Mouse (Mus musculus) heart, embryonic 14.5 days (tissue): Measurements from ENCODE around the gene Gpr157. TPM values are rescaled to one million over a fixed set of nuclear protein-coding genes. Genes with fewer than 3 reads are reported as not detected.

Experiments
- ATAC-seq: fragments of 200-750 bp; cut with Nextera tagmentation; 2 replicates; pipeline ENCODE4 v1.8.0; 2017; ENCODE audit warnings: low read depth, moderate TSS enrichment; ENCODE audit not compliant: insufficient number of reproducible peaks, insufficient read depth, low FRiP score
- H3K27ac ChIP-seq, 2 experiments: fragments of 200-500 bp in 1 of 2; fragments of 300-500 bp in 1 of 2; sonication (generic) in 1 of 2; replicated peaks in 1 of 2; 2 replicates each; pipeline ENCODE4 v1.5.1; 2012 to 2014; ENCODE audit warnings: low read depth in 2 of 2, low read length in 2 of 2, control low read depth in 1 of 2, mild to moderate bottlenecking in 1 of 2, mixed read lengths in 1 of 2; ENCODE audit not compliant: control insufficient read depth in 1 of 2, insufficient read depth in 1 of 2
- H3K27me3 ChIP-seq: fragments of 300-500 bp; sonication (generic); 2 replicates; pipeline ENCODE4 v1.6.1; 2014; ENCODE audit warnings: mild to moderate bottlenecking, low read length, control low read depth; ENCODE audit not compliant: control insufficient read depth, insufficient read depth
- H3K36me3 ChIP-seq: fragments of 300-500 bp; sonication (generic); 2 replicates; pipeline ENCODE4 v1.6.1; 2014; ENCODE audit warnings: mild to moderate bottlenecking, control low read depth, low read length, mixed read lengths; ENCODE audit not compliant: control insufficient read depth, insufficient read depth
- H3K4me1 ChIP-seq, 2 experiments: fragments of 200-500 bp in 1 of 2; fragments of 300-500 bp in 1 of 2; sonication (generic) in 1 of 2; 2 replicates each; pipeline ENCODE4 v1.6.1; 2012 to 2014; ENCODE audit warnings: low read length in 2 of 2, control low read depth in 1 of 2, mixed read lengths in 1 of 2; ENCODE audit not compliant: control insufficient read depth in 2 of 2, insufficient read depth in 2 of 2
- H3K4me2 ChIP-seq: fragments of 300-500 bp; sonication (generic); 2 replicates; pipeline ENCODE4 v1.6.1; 2014; ENCODE audit warnings: mild to moderate bottlenecking, low read length
- H3K4me3 ChIP-seq, 2 experiments: fragments of 200-500 bp in 1 of 2; fragments of 300-500 bp in 1 of 2; sonication (generic) in 1 of 2; 2 replicates each; pipeline ENCODE4 v1.5.1; 2012 to 2014; ENCODE audit warnings: low read length in 2 of 2, mild to moderate bottlenecking in 2 of 2, control low read depth in 1 of 2, low read depth in 1 of 2, moderate library complexity in 1 of 2; ENCODE audit not compliant: control insufficient read depth in 1 of 2, insufficient read depth in 1 of 2
- H3K9ac ChIP-seq: fragments of 300-500 bp; sonication (generic); 2 replicates; pipeline ENCODE4 v1.6.1; 2014; ENCODE audit warnings: mild to moderate bottlenecking, low read length
- H3K9me3 ChIP-seq: fragments of 300-500 bp; sonication (generic); 2 replicates; pipeline ENCODE4 v1.6.1; 2016; ENCODE audit warnings: low read length, control low read depth; ENCODE audit not compliant: control insufficient read depth
- WGBS: fragments of 180-500 bp; shearing (Covaris S2); extraction: QIAGEN DNeasy Blood & Tissue Kit; methylation state at CpG from one replicate; pipeline ENCODE4 v1.1.7; 2014; 5-methylcytosine and 5-hydroxymethylcytosine counted together
- polyA plus RNA-seq: library from polyadenylated mRNA; unstranded; fragments of >200 nt; fragmentation: Nextera tagmentation; extraction: Ambion mirVana; gene quantifications from 2 replicates; pipeline ENCODE4 v1.2.1, GENCODE M21; 2014

Gene Gpr157
- polyA plus RNA-seq, 1 experiment from 2014 or later = 2.2 TPM

GRCm38 (mm10) chr4:150085366-150085765, 1.8 kb upstream of the Gpr157 start:
- Histone ChIP-seq H3K9me3 (no peaks in the 10 kb centered on the region), H3K4me2 (no peak overlapping the region), H3K4me1 (peaks cover 8 to 16% of the 10 kb centered on the region in 2 experiments), H3K4me3 (no peak overlapping the region), H3K36me3 (no peaks in the 10 kb centered on the region), H3K27me3 (no peaks in the 10 kb centered on the region), H3K9ac (no peak overlapping the region), H3K27ac (no peak overlapping the region)
- 69% methylated on average over 4 of the region's 4 CpGs for WGBS
- ATAC-seq = no peak

DNA sequence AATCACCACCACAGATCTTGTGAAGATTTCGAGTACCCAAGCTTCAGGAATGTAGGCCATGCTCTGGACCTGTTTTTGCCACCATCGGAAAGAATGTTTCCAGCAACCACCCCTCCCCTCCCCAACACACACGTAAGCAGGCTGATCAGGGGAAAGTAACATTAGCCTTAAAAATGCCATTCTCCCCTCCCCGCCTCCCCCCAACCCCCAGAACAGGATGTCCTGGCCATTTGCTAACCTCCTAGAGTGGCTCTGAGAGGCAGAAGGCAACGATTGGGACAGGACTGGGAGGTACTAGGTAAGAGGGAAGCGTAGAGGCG, 364 bp upstream of the Gpr157 start:
- 1% methylated on average over 7 of the region's 7 CpGs for WGBS
- H3K36me3 ChIP-seq = no peaks in the 10 kb centered on the region; the same call in 1 of the 2 replicates
- H3K27me3 ChIP-seq = no peaks in the 10 kb centered on the region
- peak overlapping the region; percentile 23 to 67; a peak in 2 of 4 replicates for H3K27ac ChIP-seq
- H3K4me3 ChIP-seq = peak overlapping the region; percentile 24 to 66
- H3K4me1 ChIP-seq = peaks cover 15 to 27% of the 10 kb centered on the region in 2 experiments
- no peak overlapping the region for H3K9ac ChIP-seq
- no peak for ATAC-seq
- H3K4me2 ChIP-seq = peak overlapping the region; percentile 96
- H3K9me3 ChIP-seq = no peaks in the 10 kb centered on the region

- H3K4me1 ChIP-seq = peaks cover 17 to 30% of the 10 kb centered on the region in 2 experiments
- H3K27ac ChIP-seq = peak overlapping the region; percentile 71 to 87
- no peaks in the 10 kb centered on the region for H3K27me3 ChIP-seq
- H3K9me3 ChIP-seq = no peaks in the 10 kb centered on the region
- ATAC-seq = no peak
- no peaks in the 10 kb centered on the region; the same call in 1 of the 2 replicates for H3K36me3 ChIP-seq
- peak overlapping the region; percentile 66 to 71 for H3K4me3 ChIP-seq
- 13% methylated on average over 29 of the region's 29 CpGs for WGBS
- H3K9ac ChIP-seq = peak overlapping the region; percentile 85
- H3K4me2 ChIP-seq = peak overlapping the region; percentile 96
These were observed 845 bp downstream of the Gpr157 start for GRCm38 (mm10) chr4:150087890-150088530.

- ATAC-seq = no peak
- Histone ChIP-seq H3K27me3 (no peaks in the 10 kb centered on the region), H3K4me2 (peak overlapping the region; percentile 96), H3K9ac (peak overlapping the region; percentile 18; the same call in 1 of the 2 replicates), H3K4me1 (peaks cover 21 to 36% of the 10 kb centered on the region in 2 experiments), H3K4me3 (peak overlapping the region; percentile 17 to 66; a peak in 3 of 4 replicates), H3K9me3 (no peaks in the 10 kb centered on the region), H3K27ac (peak overlapping the region; percentile 48 to 59; a peak in 3 of 4 replicates), H3K36me3 (no peaks in the 10 kb centered on the region; the same call in 1 of the 2 replicates)
- 25% methylated on average over 10 of the region's 10 CpGs for WGBS
These were observed 2.0 kb downstream of the Gpr157 start for GRCm38 (mm10) chr4:150089121-150089520.

DNA sequence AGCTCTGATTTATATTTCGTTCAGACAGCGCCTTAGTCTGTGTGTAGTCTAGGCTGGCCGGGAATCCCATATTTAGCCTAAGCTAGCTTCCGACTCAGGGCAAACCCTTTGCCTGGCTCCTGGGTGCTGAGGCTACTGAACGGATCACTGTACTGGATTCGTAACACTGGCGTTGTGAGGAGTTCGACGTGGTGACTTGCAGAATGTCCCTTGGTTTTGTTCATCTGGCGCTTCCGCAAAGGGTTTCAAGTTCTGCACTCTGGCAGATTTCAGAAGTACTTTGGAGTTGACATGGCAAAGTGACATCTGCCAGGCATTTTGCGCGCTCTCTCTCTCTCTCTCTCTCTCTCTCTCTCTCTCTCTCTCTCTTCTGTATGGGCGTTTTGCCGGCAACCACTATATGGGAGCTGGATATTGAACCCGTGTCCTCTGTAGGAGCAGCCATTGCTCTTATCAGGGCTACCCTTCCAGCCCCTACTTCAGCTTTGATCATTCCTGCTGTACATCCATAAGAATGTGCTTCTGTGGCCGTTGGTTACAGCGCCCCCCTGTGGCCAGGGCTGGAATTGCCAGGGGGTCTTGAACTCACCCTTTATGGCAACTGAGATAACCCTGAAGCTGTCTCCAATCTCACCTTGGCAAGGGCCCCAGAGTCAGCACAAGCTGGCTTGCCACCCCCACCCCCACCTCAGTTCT, 4.9 kb downstream of the Gpr157 start:
- 83% methylated on average over 18 of the region's 18 CpGs for WGBS
- no peak overlapping the region for H3K4me3 ChIP-seq
- H3K9ac ChIP-seq = no peak overlapping the region
- H3K4me1 ChIP-seq = peaks cover 24 to 44% of the 10 kb centered on the region in 2 experiments
- no peaks in the 10 kb centered on the region for H3K9me3 ChIP-seq
- H3K27me3 ChIP-seq = no peaks in the 10 kb centered on the region
- no peak for ATAC-seq
- no peak overlapping the region for H3K27ac ChIP-seq
- H3K36me3 ChIP-seq = no peaks in the 10 kb centered on the region; the same call in 1 of the 2 replicates
- no peak overlapping the region for H3K4me2 ChIP-seq

DNA sequence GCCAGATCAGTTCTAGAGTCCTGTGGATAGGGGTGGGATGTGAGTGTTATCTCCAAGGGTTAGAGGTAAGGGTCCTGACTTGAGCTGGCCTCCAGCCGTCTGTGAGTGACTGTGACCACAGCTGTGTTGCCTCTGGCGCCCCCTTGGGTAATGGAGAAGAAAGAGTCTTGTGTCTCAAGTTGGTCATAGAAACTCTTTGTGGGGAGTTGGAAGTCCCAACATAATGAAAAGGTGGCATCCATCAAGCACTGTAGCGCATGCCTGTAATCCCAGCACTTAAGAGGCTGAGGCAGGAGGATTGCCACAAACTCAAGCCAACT, 5.4 kb downstream of the Gpr157 start:
- no peaks in the 10 kb centered on the region for H3K27me3 ChIP-seq
- WGBS = 53% methylated on average over 3 of the region's 3 CpGs

DNA sequence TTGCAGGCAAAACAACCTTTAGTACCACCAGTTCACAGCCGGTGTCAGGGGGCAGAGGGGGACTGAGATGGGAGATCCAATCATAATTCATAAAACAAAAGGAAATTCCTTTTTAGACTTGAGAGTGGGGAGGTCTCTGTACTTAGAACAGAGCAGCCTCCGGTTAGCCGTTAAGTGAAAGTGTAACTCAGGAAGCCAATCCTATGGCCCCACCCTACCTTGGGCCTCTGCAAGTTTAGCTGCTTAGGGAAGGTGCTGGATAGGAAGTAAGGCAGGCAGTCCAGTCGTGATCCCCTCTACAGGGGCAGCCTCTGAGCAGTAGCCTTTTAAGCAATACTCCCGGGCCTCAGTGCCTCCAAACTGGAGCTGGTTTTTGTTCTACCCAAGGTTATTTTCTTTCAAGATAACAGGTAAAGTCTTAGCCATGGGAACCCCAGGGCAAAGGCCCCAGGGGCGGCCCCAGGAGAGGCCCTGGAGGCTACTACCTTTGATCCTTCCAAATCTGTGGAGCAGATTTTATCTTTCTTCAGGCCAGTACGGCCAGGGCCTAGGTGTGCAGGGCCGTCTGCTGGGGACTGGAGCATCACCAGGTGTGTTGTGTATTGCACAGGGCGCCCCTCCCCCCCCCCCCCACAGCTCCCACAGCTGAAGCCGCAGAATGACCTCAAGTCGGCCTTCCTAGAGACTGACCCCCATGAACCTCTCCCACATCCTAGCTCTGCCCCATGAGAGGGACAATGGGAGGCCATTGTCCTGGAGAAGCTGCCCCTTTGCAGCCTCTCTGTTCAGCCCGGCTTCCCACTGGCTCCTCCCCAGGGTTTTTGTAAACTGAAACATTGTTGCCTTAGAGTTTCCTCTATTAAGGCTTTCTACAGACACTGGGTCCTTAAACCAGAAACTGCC, 6.6 kb downstream of the Gpr157 start:
- 56% methylated on average over 12 of the region's 12 CpGs for WGBS
- H3K36me3 ChIP-seq = no peaks in the 10 kb centered on the region; the same call in 1 of the 2 replicates
- no peak overlapping the region for H3K4me3 ChIP-seq
- peaks cover 3% of the 10 kb centered on the region; the same call in 1 of the 2 replicates for H3K27me3 ChIP-seq
- H3K9me3 ChIP-seq = no peaks in the 10 kb centered on the region
- no peak overlapping the region for H3K9ac ChIP-seq
- no peak for ATAC-seq
- no peak overlapping the region for H3K4me2 ChIP-seq
- peaks cover 23 to 35% of the 10 kb centered on the region in 2 experiments for H3K4me1 ChIP-seq
- no peak overlapping the region for H3K27ac ChIP-seq

More for the DNA sequence above, 5.4 kb downstream of the Gpr157 start:
- no peak overlapping the region for H3K4me2 ChIP-seq
- H3K27ac ChIP-seq = no peak overlapping the region
- no peaks in the 10 kb centered on the region for H3K9me3 ChIP-seq
- H3K36me3 ChIP-seq = no peaks in the 10 kb centered on the region; the same call in 1 of the 2 replicates
- no peak for ATAC-seq
- H3K9ac ChIP-seq = no peak overlapping the region
- peaks cover 24 to 44% of the 10 kb centered on the region in 2 experiments for H3K4me1 ChIP-seq
- H3K4me3 ChIP-seq = no peak overlapping the region
